Comparison of ENCODE assay signal across 24 mouse cellular contexts in genomic region chr17:44027311-44027710, GRCm38 (mm10). TPM values are rescaled to one million over a fixed set of nuclear protein-coding genes. Genes with fewer than 3 reads are reported as not detected.
A peak's percentile ranks its signal among the peaks of the same experiment; 100 is the strongest.
DNase-seq lines count a peak whose midpoint lies in the region; ATAC-seq and TF ChIP-seq lines count a peak whose summit lies in the region.
"Had no signal": no experiment of that assay in that cellular context is flagged by ENCODE, and none has a peak within 500 bp of the region (broad histone marks: within the 10 kb centered on the region; RNA-seq: fewer than 3 reads in every experiment).

No protein-coding gene starts in this region.

- H3K36me3 ChIP-seq in heart, embryonic 10.5 days, result no peaks in the 10 kb centered on the region
- no peaks in the 10 kb centered on the region for H3K36me3 ChIP-seq in heart, postnatal 0 days (replicated peaks; ENCODE audit: control insufficient read depth, insufficient read depth, low read length)
- H3K36me3 ChIP-seq in MEL (ENCODE audit: control insufficient read depth in 1 of 2, insufficient read depth in 2 of 2, low read length in 2 of 2), result peaks cover 0 to 5% of the 10 kb centered on the region in 2 experiments; a peak in 2 of 4 replicates
- H3K36me3 ChIP-seq: embryonic facial prominence, embryonic 15.5 days; limb, embryonic 15.5 days; liver, embryonic 15.5 days; midbrain, embryonic 10.5 days; neural tube, embryonic 12.5 days; stomach, embryonic 15.5 days had no signal

- no peaks in the 10 kb centered on the region for H3K27me3 ChIP-seq in heart, embryonic 10.5 days (ENCODE audit: insufficient read depth, poor library complexity, severe bottlenecking)
- no peaks in the 10 kb centered on the region for H3K27me3 ChIP-seq in heart, postnatal 0 days (ENCODE audit: control insufficient read depth, insufficient read depth, low read length)
- H3K27me3 ChIP-seq in MEL (ENCODE audit: control insufficient read depth in 1 of 2, insufficient read depth in 2 of 2, low read length in 2 of 2), result no peaks in the 10 kb centered on the region
- H3K27me3 ChIP-seq: embryonic facial prominence, embryonic 15.5 days; limb, embryonic 15.5 days; liver, embryonic 15.5 days; neural tube, embryonic 12.5 days; Patski; stomach, embryonic 15.5 days had no signal

- intact Hi-C loops in heart, postnatal 25 days (cut with DNase I), result loop anchor here (5.0 kb wide), 1 partner anchor 225 kb away; the partner anchor contains the start of gene Rcan2

- peaks cover 26% of the 10 kb centered on the region; the same call in 1 of the 2 replicates for H3K4me1 ChIP-seq in heart, embryonic 10.5 days
- peaks cover 32% of the 10 kb centered on the region for H3K4me1 ChIP-seq in heart, postnatal 0 days (ENCODE audit: control insufficient read depth, insufficient read depth)
- H3K4me1 ChIP-seq in MEL (ENCODE audit: control insufficient read depth in 1 of 2, insufficient read depth in 2 of 2, low read length in 2 of 2), result peaks cover 4 to 11% of the 10 kb centered on the region in 2 experiments; a peak in 3 of 4 replicates
- H3K4me1 ChIP-seq: liver, embryonic 15.5 days had no signal

- H3K9ac ChIP-seq in heart, postnatal 0 days (replicated peaks; ENCODE audit: low read depth, low read length), result no peak overlapping the region
- peak overlapping the region; percentile 46 for H3K9ac ChIP-seq in MEL (ENCODE audit: control insufficient read depth, low read depth, low read length, poor library complexity, severe bottlenecking)
- H3K9ac ChIP-seq: embryonic facial prominence, embryonic 15.5 days; limb, embryonic 15.5 days; liver, embryonic 15.5 days; neural tube, embryonic 12.5 days; stomach, embryonic 15.5 days had no signal

- no peak for TF ChIP-seq EP300 in heart, postnatal 0 days (IDR thresholded peaks at IDR 0.05; ENCODE audit: low read depth)
- no peak for TF ChIP-seq EP300 in MEL (IDR thresholded peaks at IDR 0.05; ENCODE audit: low read depth in 1 of 2, low read length in 2 of 2)

- H3K27ac ChIP-seq in heart, embryonic 10.5 days, result peak overlapping the region; percentile 56; the same call in 1 of the 2 replicates
- H3K27ac ChIP-seq in heart, postnatal 0 days (ENCODE audit: low read depth), result peak overlapping the region; percentile 85
- H3K27ac ChIP-seq in MEL (ENCODE audit: control insufficient read depth, low read depth, low read length), result no peak overlapping the region
- H3K27ac ChIP-seq: embryonic facial prominence, embryonic 15.5 days; liver, embryonic 15.5 days; macrophage; midbrain, embryonic 10.5 days; neural tube, embryonic 12.5 days; stomach, embryonic 15.5 days had no signal

- 83% methylated on average over 9 of the region's 9 CpGs for WGBS in heart, embryonic 10.5 days
- WGBS in heart, postnatal 0 days, result 79% methylated on average over 9 of the region's 9 CpGs

- no peak for TF ChIP-seq RAD21 in MEL (IDR thresholded peaks at IDR 0.05; ENCODE audit: low read depth, low read length)

- no peaks in the 10 kb centered on the region for H3K79me2 ChIP-seq in MEL (ENCODE audit: control insufficient read depth, insufficient read depth, low read length, poor library complexity)

- TF ChIP-seq POLR2A in MEL (IDR thresholded peaks at IDR 0.05; ENCODE audit: control insufficient read depth in 1 of 2, insufficient read depth in 1 of 2, low read depth in 1 of 2, low read length in 2 of 2, poor library complexity in 1 of 2), result no peak

- ATAC-seq in heart, postnatal 0 days (ENCODE audit: insufficient read depth, low read depth), result no peak

- H3K4me3 ChIP-seq in heart, embryonic 10.5 days, result no peak overlapping the region
- no peak overlapping the region for H3K4me3 ChIP-seq in heart, postnatal 0 days (ENCODE audit: low read depth, low read length)
- H3K4me3 ChIP-seq in MEL (ENCODE audit: control insufficient read depth in 1 of 2, insufficient read depth in 1 of 2, low read depth in 2 of 2, low read length in 2 of 2), result peak overlapping the region; percentile 55 to 71
- H3K4me3 ChIP-seq: embryonic facial prominence, embryonic 15.5 days; limb, embryonic 15.5 days; liver, embryonic 15.5 days; midbrain, embryonic 10.5 days; neural tube, embryonic 12.5 days; stomach, embryonic 15.5 days had no signal

- DNase-seq in heart, embryonic 10.5 days (ENCODE audit: low spot score), result no peak
- no peak for DNase-seq in heart, postnatal 4 days
- no peak for DNase-seq in heart, postnatal 0 days (ENCODE audit: low spot score)
- no peak for DNase-seq in heart, postnatal 25 days (ENCODE audit: low spot score)
- DNase-seq in 416B (ENCODE audit: low read depth) (peak; percentile 22), MEL (ENCODE audit: low read depth, low spot score) (peak; percentile 52)
- DNase-seq in right cerebral cortex, postnatal 14 days, result no peak
- DNase-seq in spleen, postnatal 4 days (ENCODE audit: low spot score in 2 of 2), result no peak
- DNase-seq: adrenal gland, postnatal 10 days; cerebellum, adult 18-20 months; gastrocnemius, postnatal 36 days; kidney, adult 18-20 months; kidney, postnatal 10 days; right cerebral cortex, postnatal 25 days; thymus, adult 18-20 months; thymus, postnatal 4 days had no signal

- H3K4me2 ChIP-seq in heart, postnatal 0 days (ENCODE audit: low read depth, low read length), result no peak overlapping the region
- H3K4me2 ChIP-seq: embryonic facial prominence, embryonic 15.5 days; limb, embryonic 15.5 days; liver, embryonic 15.5 days; neural tube, embryonic 12.5 days; stomach, embryonic 15.5 days had no signal

- no peak for TF ChIP-seq CTCF in heart, postnatal 0 days (IDR thresholded peaks at IDR 0.05; ENCODE audit: low read depth)
- no peak for TF ChIP-seq CTCF in MEL (IDR thresholded peaks at IDR 0.05 in 2 of 3, conservative IDR thresholded peaks at IDR 0.05 in 1 of 3; ENCODE audit: control insufficient read depth in 1 of 3, insufficient read depth in 1 of 3, low read depth in 2 of 3, low read length in 3 of 3, poor library complexity in 1 of 3, severe bottlenecking in 1 of 3)

- no peaks in the 10 kb centered on the region for H3K9me3 ChIP-seq in heart, embryonic 10.5 days
- no peaks in the 10 kb centered on the region for H3K9me3 ChIP-seq in heart, postnatal 0 days (replicated peaks; ENCODE audit: control insufficient read depth, low read length)
- no peaks in the 10 kb centered on the region for H3K9me3 ChIP-seq in MEL (replicated peaks; ENCODE audit: insufficient read depth, low read length)
- H3K9me3 ChIP-seq: embryonic facial prominence, embryonic 15.5 days; limb, embryonic 15.5 days; liver, embryonic 15.5 days; midbrain, embryonic 10.5 days; neural tube, embryonic 12.5 days; stomach, embryonic 15.5 days had no signal

TF ChIP-seq in MEL, 35 proteins besides CTCF, POLR2A, EP300 and RAD21:
- 0 out of 2 replicates have a peak, but pooled peaks have one; percentile 24 for TF ChIP-seq ETS1 (IDR thresholded peaks at IDR 0.05; ENCODE audit: low read depth, low read length)
- no peak for TF ChIP-seq USF2 (IDR thresholded peaks at IDR 0.05; ENCODE audit: borderline replicate concordance in 1 of 2, insufficient read depth in 1 of 2, low read depth in 1 of 2, low read length in 2 of 2)

RNA-seq across cellular contexts. Expression of gene Enpp5, which starts 51.3 kb away (rescaled TPM):
- polyA plus RNA-seq in heart, embryonic 10.5 days (2016; fragmentation: Nextera tagmentation; extraction: Ambion mirVana), result 8.8 and 11.1 TPM in 2 replicates
- total RNA-seq in heart, postnatal 4 days (2021), result 1 to 10 TPM; 8.3 to 9.1 TPM
- 7.3 and 13.4 TPM in 2 replicates for total RNA-seq in heart, postnatal 0 days (2014; rRNA removed; ENCODE audit: low replicate concordance)
- 11.3 and 11.9 TPM in 2 replicates for polyA plus RNA-seq in heart, postnatal 0 days (2015; fragmentation: Nextera tagmentation; extraction: Ambion mirVana)
- total RNA-seq in heart, postnatal 25 days (2021), result 10 to 100 TPM; 10.1 to 10.6 TPM
- total RNA-seq in MEL (2012; rRNA removed), result 5.2 TPM in 2 replicates
- polyA plus RNA-seq in MEL (2012; ENCODE audit: insufficient read depth in 1 of 2, insufficient read length in 2 of 2, low read depth in 1 of 2, low replicate concordance in 2 of 2, missing spikeins in 1 of 2), result 1 to 10 TPM in 1 of 2 experiments, not detected in 1; 7.0 TPM

Comparison
In these comparisons a context has a peak if more than half of its experiments do, and no peak if none do; other contexts are left out.
1. DNase-seq: peak in 416B (single experiment) and MEL (single experiment); none in heart, embryonic 10.5 days (single experiment), heart, postnatal 4 days (single experiment), heart, postnatal 0 days (single experiment), heart, postnatal 25 days (single experiment), right cerebral cortex, postnatal 14 days (single experiment) and spleen, postnatal 4 days (0 of 2).
2. H3K4me3 ChIP-seq: peak in MEL (2 of 2); none in heart, embryonic 10.5 days (single experiment) and heart, postnatal 0 days (single experiment).